Mouse (Mus musculus): ENCODE results near the gene Gjd3. TPM values are rescaled to one million over a fixed set of nuclear protein-coding genes. Genes with fewer than 3 reads are reported as not detected.
A peak's percentile ranks its signal among the peaks of the same experiment; 100 is the strongest.
"Not testable (repeated sequence)": the region's sequence is repeated elsewhere in the genome, so short reads cannot be mapped to it uniquely, and the experiment has no call there.

Gjd3 gene
- total RNA-seq (2021) (not detected), polyA plus RNA-seq (2012; rRNA removed) (1.1 and 1.2 TPM in 2 replicates)
- long read RNA-seq = 0 reads

GRCm38 (mm10) chr11:98982773-98983133, at the start of gene Gjd3:
Gjd3 (minus strand) TSS chr11:98983016.
- no peak for DNase-seq

GRCm38 (mm10) chr11:99026899-99027440, 44.2 kb upstream of the Gjd3 start:
- no peak for DNase-seq

GRCm38 (mm10) chr11:99025878-99026277, 43.1 kb upstream of the Gjd3 start:
- DNase-seq = no peak

- no peak for DNase-seq
Measured at GRCm38 (mm10) chr11:99024468-99025134, 41.8 kb upstream of the Gjd3 start.

- peak; percentile 94 for DNase-seq
Measured at GRCm38 (mm10) chr11:99023500-99024467, 41.0 kb upstream of the Gjd3 start, which contains the start of gene Top2a. Top2a (minus strand) TSS chr11:99024189.

GRCm38 (mm10) chr11:99023094-99023493, 40.3 kb upstream of the Gjd3 start:
- no peak for DNase-seq

- DNase-seq = no peak
Measured at GRCm38 (mm10) chr11:99022384-99022933, 39.6 kb upstream of the Gjd3 start.

- no peak for DNase-seq
Measured at GRCm38 (mm10) chr11:99019844-99020243, 37.0 kb upstream of the Gjd3 start.

- no peak for DNase-seq
Measured at GRCm38 (mm10) chr11:99013856-99014255, 31.0 kb upstream of the Gjd3 start.

GRCm38 (mm10) chr11:99010706-99011105, 27.9 kb upstream of the Gjd3 start:
- no peak for DNase-seq

- DNase-seq = no peak
Measured at GRCm38 (mm10) chr11:99010124-99010523, 27.3 kb upstream of the Gjd3 start.

- DNase-seq = no peak
Measured at GRCm38 (mm10) chr11:99006788-99007187, 24.0 kb upstream of the Gjd3 start.

- DNase-seq = no peak
Measured at GRCm38 (mm10) chr11:98999243-98999642, 16.4 kb upstream of the Gjd3 start.

GRCm38 (mm10) chr11:98998776-98999175, 16.0 kb upstream of the Gjd3 start:
- DNase-seq = no peak

- DNase-seq = no peak
Measured at GRCm38 (mm10) chr11:98997659-98998058, 14.8 kb upstream of the Gjd3 start.

GRCm38 (mm10) chr11:98995987-98996386, 13.2 kb upstream of the Gjd3 start:
- DNase-seq = no peak

- DNase-seq = no peak
Measured at GRCm38 (mm10) chr11:98990866-98991265, 8.1 kb upstream of the Gjd3 start.

GRCm38 (mm10) chr11:98988260-98988659, 5.4 kb upstream of the Gjd3 start:
- not testable (repeated sequence) for DNase-seq

- no peak for DNase-seq
Measured at GRCm38 (mm10) chr11:98985542-98985941, 2.7 kb upstream of the Gjd3 start.

- DNase-seq = no peak
Measured at GRCm38 (mm10) chr11:98983551-98983950, 735 bp upstream of the Gjd3 start.

- peak; percentile 74 for DNase-seq
Measured at GRCm38 (mm10) chr11:98981997-98982772, 631 bp downstream of the Gjd3 start.

Measured in adrenal gland, adult 2 months (tissue).